Mouse (Mus musculus) lung, postnatal 14 days (tissue): ENCODE data around the gene Gart.

Experiments used
- DNase-seq: peaks from one replicate; pipeline ENCODE4 v3.0.0; 2021

The Gart gene

DNA sequence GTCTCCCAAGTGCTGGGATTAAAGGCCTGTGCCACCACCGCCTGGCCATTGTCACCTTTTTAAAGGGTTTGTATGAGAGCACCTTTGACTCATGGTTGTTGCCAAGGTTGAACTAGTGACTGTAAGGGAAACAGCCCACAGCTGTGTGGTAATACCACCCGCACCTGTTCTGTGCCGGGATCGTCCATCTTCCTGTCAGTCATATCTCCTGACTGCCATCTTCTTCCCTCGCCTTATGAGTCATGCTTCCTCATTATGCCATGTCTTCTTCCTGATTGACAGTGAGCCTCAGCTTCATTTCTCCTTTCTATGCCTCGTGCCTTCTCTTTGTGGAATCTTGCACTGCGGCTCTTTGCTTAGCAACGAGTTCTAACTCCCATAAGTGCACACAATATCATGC lies 39.8 kb downstream of the Gart start:
- DNase-seq = no peak

DNA sequence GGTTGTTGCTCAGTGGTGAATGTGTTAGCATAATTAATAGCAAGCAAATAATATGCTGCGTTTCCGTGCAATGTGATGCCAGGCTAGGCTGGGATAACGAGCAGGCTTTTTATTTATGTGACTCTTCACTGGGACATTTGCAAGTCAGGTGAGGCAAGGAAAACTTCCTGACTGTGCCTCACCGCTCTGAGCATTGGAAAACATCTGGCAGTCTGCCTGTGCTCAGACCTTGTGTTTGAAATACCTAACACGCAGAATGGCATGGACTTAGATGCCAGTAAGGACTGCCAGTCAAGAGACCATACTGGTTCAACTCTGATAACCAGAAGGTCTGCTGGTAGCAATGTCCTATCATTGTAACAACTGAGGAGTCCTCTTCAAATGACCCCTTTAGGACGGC lies 41.6 kb downstream of the Gart start:
- DNase-seq = no peak

DNA sequence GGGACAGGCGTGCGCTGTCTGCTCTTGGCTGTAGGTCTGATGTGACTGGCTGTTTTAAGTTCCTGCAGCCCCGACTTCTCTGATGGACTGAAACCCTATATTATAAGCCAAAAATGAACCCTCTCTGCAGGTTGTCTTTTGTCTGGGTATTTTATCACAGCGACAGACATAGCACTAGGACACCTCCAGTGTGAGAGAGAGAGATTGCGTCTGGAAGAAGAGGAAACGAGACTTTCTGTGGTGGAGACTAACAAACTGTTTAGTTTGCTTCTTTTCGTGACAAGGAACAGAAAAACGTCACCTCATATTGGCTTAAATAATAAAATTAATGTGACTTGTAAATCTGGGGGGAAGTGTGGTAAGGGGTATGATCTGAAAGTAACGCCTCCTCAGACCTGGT lies 45.1 kb downstream of the Gart start:
- DNase-seq = no peak

DNA sequence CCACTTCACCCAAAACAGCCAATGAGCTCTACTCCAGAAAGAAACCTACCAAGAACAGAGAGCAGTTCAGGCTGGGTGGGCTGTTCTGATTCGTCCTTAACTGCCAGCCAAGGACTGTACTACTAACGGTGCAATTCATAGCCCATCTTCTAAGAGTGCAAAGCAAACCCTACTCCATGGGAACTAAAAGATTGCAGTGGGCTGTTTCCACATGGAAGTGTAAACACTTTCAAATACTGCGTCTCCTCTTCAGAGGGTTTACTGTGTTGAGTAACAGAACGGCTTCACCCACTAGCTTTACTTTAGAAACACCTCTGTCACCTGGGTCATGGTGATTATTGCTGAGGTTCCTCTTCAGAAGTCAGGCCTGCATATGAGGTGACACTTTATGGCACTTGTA lies 45.7 kb downstream of the Gart start:
- no peak for DNase-seq

DNA sequence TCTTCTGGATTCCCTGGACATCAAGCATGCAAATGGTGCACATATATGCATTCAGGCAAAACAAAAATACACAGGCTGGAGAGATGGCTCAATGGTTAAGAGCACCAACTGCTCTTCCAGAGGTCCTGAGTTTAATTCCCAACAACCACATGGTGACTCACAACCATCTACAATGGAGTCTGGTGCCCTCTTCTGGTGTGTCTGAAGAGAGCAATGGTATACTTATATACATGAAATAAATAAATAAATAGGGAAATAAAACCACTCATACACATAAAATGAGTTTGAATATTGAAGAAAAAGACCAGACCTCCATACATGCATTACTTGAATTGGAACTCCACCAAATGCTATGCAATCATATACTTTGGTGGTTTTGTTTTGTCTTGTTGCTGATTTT lies 47.5 kb downstream of the Gart start:
- no peak for DNase-seq

DNA sequence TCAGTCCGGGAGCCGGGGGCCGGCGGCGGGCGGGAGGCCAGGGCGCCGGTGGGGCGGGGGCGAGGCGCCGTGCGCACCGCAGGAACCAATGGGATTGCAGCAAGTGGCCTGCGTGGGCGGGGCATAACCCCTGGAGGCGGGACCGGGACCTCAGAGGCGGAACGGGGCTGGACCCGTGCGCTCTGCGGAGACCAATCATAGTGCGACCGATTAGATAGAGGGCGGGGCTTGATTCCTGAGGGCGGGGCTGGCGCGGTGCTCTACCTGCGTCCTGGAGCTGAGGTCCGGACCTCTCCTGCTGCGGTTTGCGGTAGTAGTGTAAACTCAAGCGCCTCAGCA lies 49.1 kb downstream of the Gart start, which contains the start of gene Tmem50b:
Tmem50b (minus strand) TSS at position 129 of the 339 bp plus-strand sequence.
- DNase-seq = peak; percentile 99

DNA sequence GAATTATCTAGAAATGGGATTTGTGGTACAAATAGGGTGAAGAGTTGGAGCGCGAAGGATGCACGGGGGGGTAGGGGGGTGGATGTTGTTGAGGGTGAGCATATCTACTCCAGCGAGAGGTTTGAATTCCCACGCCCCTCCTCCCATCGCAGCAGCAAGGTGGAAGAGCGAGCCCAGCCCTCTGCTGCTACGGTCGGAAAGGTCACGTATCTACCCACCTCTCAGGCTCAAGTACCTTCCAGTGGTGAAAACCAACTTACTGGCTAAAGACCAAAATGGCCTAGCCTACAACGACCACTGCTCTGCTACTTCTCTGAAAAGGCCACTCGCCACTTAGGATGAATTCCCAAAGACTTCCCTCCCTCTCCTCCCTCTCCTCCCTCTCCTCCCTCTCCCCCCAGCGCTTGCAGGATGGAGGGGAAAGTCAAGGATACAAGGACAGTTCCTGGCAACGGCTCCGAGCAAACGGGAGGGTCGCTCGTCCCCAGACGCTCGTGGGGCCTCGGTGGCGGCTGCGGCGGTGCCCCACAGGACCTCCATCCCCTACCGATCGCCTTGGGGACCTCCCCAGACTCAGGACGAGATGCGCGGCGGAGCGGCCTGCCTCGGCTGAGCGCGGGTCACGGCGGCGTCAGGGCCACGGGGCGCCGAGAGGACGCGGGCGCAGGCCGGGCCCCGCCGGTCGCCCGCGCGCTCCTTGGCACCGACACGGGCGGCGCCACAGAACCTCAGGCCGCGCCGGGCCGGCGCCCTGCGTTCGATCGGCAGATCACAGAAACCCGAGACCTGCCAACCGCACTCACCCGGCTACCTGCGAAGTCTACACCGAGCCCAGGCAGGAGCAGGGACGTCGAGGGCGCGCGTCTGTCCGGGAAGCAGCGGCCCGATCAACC lies 49.7 kb downstream of the Gart start:
- DNase-seq = peak; percentile 30

DNA sequence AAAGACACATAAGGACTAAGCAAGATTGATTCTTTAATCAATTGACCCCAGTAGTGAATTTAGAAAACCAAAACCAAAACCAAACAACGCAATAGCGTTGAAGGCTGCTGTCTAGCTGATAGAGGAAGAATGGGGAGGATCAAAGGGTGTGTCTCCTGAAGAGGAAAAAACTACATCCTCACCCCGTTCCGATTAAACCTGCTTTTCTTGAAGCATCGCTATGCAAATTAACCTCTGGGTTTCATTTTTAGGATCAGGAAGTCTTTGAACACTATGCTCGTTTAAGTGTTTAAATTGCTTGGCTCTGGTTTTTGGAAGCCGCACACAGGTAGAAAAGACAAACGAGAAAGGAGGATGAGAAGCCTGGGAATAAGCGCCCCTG lies 50.4 kb downstream of the Gart start:
- DNase-seq = no peak

DNA sequence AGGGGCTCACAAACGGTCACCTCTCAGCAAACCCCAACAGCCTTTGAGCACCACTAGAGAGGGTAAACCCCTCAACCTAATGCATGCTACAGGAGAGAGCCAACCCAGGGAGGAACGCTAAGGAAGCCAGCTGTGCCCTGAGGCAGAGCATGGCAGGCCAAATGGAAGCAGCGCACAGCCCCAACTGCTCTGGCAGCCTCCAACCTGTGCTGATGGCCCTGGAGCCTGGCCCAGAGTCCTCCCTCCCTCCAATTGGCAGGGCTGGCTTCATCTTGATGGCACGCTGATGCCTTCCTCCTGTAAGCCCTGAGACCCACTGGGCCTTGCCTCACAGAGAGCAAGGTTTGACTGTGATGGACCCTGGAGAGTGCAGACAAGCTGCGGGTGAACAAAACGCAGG lies 51.7 kb downstream of the Gart start:
- DNase-seq = no peak

DNA sequence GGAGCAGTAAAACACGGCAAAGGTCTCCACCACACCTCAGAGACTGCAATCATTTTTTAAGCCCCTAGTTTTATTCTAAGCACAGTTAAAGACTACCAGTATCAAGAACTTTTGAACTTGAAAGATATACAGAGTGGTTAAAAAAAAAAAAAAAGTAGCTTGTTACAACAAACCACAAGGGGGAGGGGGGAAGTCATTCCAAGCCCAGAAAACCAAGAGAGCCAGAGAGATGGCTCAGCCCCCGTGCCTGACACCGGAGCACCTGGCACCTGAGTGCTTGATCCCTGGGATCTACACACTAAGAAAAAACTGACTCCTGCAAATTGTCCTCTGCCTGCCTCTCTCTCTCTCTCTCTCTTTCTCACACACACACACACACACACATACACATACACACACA lies 53.5 kb downstream of the Gart start:
- DNase-seq = no peak

DNA sequence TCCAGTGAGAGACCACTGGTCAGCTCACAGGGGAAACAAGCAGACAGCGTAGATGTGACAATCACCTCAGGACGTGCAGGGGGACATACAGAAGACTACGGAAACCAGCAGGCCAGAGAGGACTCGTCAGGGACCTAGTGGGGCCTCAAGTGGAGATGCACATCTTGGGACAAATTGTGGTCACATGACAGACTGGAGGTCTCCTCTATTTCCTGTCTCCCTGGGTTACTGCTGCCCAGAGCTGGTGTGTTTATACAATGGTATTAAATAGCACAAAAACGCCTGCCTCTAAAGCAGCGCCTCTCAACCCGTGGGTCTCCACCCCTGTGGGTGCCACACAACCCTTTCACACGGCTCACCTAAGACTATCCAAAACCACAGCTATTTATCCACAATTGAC lies 54.6 kb downstream of the Gart start:
- peak; percentile 7 for DNase-seq

DNA sequence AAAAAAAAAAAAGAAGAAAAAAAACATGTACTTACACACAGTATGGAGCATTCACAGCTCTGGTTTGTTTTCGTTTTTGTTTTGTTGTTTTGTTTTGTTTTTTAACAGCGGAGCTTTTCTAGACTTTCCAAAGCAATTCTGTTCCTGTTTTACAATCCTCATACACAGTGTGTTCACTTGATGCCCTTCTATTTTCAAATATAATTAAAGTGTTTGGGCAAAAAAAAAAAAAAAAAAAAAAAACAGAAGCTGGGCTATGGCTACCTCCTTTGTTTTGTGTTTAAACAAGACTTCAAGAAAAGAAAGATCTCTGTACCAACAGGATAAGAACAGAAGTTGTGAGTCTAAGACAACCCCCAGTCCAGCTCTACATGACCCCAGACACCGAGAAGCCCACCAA lies 58.0 kb downstream of the Gart start:
- DNase-seq = no peak

DNA sequence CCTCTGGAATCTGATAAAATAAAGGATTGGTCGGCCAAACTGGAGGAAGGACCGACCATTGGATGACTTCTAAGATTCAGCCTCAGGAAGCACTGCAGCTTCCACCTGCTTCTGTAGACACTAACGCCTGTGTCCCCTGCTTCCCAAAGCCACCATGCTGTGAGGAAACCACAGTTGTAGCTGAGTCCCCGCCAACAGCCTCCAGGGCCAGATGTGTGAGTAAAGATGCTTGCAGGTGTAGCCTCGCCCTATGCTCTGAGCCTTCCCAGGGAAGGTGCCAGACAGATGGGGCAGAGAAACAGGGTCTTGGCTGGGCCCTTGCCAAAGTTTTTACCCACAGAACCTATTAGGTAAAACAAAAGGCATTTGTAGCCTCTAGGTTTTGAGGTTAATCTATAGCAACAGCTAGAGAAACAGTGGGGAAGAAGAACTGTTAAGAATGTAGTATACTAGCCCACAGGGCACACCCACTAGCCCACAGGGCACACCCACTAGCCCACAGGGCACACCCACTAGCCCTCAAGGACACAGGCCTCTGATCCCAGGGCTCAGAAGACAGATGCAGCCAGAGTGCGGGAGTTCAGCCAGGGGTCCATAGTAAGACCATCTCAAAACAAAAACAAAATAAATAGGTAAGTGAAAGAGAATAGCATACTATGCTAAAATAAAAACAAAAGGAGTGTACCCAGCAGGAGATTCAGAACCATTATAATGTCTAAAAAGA lies 58.9 kb downstream of the Gart start:
- no peak for DNase-seq

DNA sequence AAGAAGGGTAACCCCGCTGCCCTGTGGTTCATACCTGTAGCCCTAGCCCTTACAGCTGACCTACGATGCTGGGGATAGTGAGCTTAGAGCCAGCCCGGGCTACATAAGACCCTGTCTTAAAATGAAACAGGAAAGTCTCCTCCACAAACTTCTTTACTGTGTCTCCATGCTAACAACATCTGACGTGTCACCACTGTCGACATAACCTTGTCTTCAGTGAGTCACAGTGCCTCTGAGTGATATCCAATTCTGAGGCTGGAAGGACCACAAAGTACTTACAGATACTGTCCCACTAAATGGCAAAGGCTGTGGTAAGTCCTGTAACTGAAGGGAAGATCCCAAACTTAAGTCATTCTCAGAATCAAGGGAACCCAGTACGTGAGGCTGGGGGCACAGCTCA lies 60.5 kb downstream of the Gart start:
- no peak for DNase-seq

DNA sequence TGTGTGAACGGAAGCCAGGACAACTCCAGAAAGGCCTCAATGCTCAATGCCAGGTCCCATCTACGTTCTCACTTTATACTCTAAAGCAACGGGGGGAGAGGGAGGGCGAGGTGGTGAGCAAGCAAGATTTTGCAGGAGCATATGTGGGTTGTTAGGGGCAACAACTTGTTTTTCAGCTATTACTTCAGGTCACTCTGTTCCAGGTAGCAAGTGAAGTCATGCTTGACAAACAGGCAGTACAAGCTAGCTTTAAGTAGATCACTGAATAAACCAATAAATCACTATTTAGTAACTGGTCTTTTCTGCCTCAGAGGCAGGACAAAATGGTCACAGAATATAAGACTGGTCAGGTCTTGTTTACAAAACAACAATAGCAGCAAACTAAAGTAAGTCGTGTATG lies 61.1 kb downstream of the Gart start:
- DNase-seq = no peak

DNA sequence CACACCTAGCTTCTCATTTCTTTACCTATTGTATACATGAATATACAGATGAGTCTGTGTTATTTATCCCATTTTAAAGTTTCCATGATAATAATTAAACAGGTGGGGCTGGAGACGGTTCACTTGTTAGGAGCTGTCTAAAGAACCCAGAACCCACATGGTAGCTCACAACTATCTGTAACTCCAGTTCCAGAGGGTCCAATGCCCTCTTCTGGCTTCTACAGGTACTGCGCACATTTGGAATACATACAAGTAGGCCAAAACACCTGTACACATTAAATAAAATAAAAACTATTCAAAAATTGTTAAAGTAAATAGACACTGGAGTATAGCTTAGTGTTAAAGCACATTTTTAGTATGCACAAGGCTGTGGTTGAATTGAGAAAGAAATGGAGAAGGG lies 64.4 kb downstream of the Gart start:
- peak; percentile 61 for DNase-seq

DNA sequence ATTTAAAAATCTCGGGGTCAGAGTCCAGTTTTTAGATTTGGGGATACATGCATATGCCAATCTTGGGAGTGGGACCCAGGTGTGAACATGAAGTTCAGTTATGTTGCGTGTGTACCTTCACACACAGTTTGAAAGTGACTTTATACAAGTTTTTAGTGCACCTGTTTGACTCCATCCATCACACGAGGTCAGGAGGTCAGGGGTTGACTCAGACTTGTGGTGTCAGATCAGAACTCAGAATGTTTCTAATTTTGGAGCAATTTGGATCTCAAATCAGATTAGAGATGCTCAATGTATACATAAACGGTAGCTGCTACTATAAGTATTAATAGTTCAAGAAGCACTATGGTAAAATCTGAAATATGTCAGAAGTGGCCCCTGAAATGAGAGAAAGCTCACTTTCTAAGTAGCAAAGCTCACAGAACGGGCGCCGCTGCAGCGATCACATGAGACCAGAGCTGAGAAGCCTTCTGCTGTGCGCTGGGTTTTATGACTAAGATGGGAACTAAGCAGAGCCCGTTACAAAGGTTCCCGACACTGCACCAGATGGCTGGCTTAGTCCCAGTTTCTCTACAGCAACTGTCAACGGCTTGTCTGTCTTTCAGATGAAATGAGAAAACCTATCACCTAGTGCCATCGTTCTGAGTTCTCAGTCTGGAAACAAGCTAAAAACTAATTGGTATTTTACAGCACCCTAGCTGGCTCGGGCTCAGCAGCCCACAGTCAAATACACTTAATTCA lies 67.6 kb downstream of the Gart start:
- DNase-seq = no peak

DNA sequence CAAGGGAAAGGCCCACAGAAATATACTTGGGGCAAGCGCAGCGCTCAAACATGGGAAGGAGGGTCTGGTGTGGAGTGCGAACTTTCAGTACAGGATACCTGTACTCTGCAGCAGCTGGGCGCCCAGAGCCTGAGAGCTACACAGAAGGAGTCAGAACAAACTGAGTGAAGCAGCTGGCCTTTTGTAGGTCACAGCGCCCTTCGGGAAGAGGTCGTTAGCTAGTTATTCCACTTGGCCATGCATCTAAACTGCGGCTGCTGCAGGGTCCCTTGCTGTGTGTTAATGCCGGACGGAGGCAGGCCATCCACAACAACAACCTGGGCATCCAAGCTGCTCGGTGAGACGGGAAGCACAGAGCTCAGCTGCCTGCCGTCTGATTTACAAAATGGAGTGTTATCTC lies 71.6 kb downstream of the Gart start:
- DNase-seq = no peak
